Mouse (Mus musculus) liver (tissue): Measurements from ENCODE around the gene 1700092M07Rik.

Experiments used
- DNase-seq: peaks from one replicate; pipeline ENCODE4 v3.0.0-alpha.2; 2020; ENCODE audit warnings: mixed read lengths

1700092M07Rik gene

DNA sequence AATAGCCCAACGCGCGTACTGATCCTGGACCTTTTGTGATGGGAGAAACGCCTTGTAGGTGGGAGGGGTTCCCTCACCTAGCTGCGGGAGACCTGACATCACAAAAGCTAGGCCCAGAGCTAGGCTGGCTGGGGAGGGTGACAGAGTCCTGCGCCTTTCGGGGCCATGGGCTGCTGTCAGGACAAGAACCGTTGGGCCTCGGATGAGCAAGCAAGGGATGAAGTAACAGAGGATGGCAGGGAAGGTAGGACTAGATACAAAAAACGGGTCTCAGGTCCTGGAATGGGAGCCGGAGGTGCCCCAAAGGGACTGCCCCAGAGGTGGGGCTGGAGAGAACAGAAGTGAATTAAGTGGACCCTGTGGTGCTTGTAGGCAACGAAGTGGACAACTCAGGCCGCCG lies at the start of gene 1700092M07Rik:
1700092M07Rik (plus strand) TSS at position 116 of the 400 bp plus-strand sequence.
- DNase-seq, result no peak

DNA sequence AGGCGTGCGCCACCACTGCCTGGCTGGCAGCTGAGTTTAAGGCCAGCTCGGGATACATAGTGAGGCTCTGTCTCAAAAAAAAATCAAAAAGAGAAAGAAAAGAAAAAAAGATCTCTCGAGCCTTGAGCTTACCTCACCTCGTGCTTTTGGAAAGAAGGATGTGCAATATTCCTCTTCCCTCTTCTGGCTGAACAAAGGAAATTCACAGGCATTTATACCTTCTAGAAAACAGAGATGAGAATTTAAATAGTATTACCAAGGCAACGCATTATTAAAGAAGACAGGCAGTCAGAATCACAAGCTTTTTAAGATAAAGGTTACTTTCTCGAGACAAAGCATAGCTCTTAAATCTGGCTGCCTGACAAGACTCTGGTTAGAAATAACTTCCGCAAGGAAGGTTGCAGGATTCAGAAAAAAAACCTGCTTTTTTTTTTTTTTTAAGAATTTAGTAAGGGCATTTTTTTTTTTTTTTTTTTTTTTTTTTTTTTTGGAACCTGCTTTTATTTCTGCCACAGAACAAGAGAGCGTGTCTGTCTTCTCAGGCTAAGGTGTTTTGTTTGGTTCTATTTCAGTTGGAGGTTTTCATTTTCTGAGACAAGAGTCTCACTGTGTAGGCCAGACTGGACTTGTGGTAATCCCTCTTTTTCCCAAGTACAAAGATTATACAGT lies 48.5 kb upstream of the 1700092M07Rik start:
- DNase-seq, result no peak

DNA sequence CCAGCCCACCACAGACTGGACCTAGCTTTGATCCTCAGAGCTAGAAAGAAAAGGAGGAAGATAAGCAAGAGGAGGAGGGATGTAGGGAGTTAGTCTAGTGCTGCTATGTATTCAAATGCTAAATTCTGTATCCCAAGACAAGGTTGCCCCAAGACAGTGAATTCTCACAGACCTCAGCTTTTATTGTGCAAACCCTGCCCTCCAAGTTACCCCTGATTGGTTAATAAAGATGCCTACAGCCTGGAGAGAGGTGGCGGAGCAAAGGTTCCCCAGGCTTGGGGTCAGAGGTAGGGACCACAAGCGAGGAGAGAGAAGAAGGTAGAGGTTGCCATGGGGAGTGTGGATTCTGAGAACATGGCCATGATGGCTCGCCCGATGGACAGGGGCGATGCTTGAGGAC lies 47.8 kb upstream of the 1700092M07Rik start:
- no peak for DNase-seq

DNA sequence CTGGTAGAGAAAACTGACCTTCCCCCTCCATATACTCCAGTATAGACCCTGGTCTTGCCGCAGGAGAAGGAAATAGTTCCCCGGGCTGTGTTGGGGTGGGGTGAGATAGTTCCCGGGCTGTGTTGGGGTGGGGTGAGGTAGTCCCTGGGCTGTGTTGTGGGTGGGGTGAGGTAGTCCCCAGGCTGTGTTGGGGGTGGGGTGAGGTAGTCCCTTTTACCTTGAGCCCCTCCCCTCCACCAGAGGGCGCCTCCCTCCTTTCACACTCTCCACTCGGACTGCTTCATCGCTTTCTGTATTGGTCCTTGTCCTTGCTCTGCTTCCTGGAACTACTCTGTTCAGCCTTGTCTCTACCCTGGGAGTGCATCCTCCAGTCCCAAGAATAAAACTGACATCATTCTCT lies 45.2 kb upstream of the 1700092M07Rik start:
- DNase-seq, result peak; percentile 83

DNA sequence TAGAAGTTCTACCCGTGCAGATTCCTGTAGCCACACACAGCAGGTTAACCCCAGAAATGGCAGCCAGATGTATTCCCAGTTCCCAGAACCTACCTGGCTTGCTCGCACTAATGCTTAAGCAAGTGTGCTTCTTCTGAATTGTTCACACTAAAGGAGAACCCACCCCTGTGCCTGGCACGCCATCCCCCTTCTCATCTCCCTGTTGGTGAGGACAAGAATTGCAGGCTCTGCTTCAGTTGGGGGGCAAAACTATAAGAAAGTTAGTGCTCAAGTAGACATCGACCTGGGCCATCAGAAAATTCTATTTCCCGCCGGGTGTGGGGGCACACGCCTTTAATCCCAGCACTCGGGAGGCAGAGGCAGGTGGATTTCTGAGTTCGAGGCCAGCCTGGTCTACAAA lies 40.9 kb upstream of the 1700092M07Rik start:
- no peak for DNase-seq

DNA sequence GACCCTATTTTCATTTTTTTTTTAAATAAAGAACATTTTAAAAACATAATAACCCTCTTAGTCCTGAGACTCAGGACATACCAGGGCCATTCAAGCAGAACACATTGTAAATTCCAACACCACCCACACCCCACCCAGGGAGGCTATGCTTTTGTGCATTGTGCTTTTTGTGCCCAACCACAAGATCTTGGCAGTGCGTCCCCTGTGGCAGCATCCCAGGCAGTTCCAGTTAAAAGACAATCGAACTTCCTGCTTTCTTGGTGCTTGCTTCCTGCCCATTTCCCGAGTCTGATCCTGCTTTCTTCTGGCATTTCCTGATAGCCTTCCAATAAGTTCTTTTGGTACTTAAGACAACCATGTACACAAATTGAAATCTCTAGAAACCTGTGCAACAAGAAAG lies 38.1 kb upstream of the 1700092M07Rik start:
- DNase-seq, result no peak

DNA sequence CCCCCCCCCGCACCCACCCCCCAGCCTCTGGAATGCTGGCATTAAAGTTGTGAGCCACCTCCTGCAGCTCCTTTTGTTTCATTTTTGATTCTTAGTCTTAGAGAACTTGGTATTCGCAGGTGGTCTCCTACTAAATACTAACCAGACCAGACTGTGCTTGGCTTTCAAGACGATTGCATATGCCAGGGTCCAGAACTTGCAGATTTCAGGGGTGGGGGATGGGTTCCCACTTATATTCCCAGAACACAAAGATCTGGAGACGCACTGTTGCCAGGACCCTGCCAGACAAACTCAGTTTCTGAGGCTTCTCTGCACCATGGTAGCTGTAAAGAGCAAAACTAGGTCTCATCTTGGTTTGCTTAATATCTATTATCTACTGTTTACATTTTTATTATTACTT lies 36.9 kb upstream of the 1700092M07Rik start:
- no peak for DNase-seq

DNA sequence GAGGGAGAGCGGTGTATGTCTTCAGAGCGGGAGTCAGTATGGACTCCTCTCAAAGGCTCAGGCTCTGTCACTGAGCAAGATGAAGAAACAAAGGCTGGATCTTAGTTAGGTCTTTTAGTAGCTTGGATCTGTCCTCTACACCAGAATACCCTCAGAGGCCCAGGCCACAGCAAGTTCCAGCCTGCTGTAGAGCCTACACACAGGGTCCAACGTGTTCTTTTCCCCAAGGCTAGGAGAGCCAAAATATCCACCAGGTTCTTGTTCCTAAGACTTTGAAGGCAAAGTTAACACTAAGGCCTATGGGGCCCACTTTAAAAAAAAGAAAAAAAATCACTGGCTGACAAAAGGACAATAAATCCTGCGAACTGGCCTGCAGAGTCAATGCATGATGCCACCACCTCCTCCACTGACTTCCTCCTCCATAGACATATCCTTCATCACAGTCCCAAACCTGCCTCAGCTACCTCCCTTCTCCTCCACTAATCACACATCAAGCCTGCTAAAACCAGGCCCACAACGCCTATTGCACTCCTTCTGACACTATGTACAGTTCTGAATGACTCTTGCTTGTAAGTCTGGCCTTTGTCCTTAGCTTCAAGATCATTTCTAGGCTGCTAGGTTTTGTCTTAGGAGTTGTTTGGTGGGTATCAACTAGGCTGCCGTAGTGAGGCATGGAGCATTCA lies 35.4 kb upstream of the 1700092M07Rik start:
- no peak for DNase-seq

DNA sequence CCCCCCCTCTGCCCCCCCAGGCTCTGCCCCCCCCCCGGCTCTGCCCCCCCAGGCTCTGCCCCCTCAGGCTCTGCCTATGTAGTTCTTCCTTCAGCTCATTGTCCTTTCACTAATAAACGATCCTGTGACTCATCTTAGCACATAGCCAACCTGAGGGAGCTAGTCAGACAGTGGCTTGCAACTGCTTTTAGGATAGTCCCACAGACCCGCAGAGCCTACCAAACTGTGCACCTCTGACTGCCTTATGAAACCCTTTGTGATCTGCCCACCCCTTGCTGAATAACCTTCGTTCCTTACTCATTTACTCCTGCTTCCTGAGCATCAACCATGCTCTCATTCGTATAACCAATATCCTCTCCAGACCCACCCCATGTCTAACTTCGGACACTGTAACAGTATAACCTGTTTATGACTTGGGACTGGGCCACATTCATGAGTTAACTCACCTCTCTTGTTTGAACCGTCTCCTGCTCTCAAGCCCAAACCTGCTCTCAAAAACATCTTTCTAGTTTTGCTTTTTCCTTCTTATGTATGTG lies 34.3 kb upstream of the 1700092M07Rik start:
- DNase-seq, result no peak

DNA sequence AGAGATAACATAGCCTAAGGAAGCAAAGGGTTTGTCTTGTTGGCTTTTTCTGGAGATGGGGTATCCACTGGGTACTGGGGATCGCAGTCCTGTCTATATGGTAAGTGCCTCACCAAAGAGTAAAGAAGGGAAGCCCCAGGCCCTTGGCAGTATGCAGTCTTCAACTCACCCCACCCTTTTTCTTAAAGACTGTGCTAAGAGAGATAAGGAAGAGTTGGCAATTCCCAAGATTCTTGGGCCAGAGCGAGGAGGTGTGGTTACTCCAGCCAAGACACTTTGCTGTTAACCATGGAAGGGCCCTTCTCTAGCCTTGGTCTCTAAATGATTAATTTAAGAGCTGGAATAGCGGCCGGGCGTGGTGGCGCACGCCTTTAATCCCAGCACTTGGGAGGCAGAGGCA lies 33.6 kb upstream of the 1700092M07Rik start:
- DNase-seq, result peak; percentile 41

DNA sequence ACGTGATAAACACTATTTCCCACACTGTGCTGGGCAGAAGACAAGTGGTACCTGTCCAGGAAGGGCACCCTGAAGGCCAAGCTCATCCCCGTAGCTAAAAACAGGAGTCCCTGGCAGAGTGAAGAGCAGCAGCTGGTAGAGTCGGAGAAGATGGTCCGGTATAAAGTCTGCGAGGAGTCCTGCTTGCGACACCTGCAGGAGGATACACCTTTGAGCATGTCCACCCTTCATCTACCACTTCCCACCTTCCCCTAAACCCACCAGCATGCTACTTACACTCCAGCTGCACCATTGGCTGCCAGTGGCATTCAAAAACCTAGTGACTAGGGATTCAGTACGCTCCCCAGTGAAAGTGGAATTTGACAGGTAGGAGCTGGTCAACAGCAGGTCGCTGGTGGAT lies 31.6 kb upstream of the 1700092M07Rik start:
- no peak for DNase-seq

DNA sequence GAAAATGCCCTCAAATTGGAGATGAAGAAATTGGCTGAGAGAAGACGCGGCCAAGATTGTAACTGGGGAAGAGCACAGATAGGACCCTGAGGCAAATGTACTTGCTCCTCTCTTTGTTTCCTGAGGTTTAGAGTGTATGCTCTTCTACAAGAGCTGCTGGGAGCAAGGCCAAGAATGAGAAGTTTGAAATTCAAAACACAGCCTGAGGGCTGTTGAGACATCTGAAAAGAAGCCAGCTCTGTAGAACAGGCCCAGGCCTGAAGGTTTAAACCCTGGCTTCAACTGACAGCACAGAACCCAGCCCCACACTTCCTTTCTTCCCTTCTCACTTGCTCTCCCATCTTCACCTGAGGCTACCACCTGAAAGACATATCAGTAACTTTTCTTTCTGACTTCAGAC lies 30.5 kb upstream of the 1700092M07Rik start:
- no peak for DNase-seq

DNA sequence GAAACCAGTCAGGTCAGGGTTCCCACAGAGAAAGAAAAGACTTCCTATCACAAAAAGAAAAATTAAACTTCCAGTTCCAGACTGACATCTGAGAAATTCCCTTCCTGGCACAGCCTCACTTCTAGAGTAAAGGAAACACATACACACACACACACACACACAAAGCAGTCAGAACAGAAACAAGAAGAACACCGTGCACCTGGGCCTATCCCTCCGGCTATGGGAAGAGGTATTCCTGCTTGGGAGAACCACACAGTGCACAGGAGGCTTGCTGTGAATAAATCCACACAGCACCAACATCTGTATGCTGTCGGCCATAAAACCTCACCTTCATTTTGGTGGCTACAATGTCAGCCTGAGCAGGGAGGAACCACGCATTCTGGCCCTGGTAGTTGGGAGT lies 29.0 kb upstream of the 1700092M07Rik start:
- no peak for DNase-seq

DNA sequence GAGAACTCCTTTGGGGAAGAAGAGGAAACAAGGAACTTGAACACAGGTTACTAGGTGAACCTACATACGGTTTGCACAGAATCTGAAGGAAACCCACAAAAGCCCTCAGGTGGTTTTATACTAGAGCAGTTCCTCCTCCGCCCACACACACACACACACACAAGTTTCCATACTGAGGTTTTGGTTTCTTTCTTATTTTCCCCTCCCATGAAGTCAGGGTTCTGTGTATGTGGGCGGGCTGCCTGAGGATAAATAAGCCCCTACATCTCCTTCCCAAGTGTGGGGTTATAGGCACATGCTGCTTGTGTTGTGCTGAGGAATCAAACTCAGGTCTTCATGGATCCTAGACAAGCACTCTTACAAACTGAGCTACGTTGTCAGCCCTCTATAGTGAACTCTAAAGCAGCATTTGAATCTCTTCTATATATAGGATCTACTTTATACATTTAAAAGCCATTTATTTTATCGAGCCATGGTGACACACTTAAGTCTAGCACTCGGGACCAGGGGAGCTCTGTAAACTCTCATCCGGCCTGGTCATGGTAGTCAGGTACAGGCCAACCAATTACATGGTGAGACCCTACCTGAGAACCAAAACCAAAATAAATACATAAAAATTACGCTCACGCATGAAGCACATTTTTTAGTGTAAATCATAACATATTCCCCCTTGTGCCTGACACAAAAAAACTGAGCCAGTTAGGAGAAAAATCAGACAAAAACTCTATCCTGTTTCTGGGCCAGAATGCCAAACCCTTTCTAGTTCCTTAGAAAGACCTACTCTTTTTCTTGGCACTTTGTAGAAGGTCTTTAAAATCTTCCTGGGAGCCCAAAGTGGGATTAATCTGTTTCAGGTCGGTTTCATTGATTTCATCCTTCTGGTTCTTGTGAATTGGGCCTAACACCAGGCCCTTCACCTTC lies 28.3 kb upstream of the 1700092M07Rik start:
- DNase-seq, result peak; percentile 17

DNA sequence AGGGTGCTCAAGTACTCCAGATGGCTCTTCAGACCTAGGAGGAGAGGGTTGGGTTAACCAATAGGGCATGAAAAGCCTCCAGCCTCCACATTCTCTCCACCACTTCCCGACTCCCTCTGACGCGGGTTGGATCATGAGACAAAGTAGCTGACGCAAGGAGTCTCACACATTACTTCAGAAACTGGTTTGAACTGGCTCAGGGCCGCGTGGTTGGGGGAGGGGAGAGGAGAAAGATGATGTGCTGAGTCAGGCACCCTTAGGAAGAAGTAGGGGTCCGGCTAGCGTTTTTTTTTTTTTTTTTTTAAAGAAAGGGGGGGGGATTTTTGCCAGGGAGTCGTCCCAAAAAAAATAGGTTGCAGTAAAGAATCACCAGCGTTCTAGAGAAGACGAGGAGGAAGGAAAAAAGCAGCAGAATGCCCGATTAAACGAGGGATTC lies 27.6 kb upstream of the 1700092M07Rik start:
- peak; percentile 82 for DNase-seq

DNA sequence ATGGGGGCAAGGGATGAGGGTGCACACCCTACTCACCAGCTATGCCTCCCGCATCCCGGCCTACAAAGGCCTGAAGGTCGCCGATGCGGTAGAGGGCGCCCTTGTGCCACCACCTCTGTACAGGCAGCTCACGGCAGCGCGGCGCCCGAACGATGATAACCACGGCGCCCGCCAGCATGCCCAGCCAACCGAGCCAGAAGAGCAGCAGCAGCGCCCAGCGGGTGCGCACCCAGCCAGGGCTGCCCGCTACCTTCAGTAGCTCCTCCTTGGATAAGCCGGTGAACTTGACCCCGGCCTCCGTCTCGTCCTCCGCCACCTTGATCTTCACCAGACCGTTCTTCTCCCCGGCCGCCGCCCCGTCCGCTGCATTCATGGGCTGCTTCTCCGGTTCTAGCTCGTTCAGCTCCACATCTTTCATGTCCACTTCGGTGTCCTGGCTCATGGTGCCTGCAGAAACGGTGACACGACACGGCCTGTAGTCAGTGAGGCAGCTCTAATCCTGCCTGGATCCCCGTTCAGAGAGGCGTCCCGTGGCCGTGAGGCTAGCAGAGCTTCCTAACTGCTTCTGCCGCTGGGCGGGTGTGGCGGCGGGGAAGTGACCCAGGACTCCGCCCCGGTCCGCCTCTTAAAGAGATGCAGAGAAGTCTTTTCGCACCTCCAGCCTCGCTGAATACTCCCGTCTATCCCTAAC lies 27.1 kb upstream of the 1700092M07Rik start:
- DNase-seq, result peak; percentile 97

DNA sequence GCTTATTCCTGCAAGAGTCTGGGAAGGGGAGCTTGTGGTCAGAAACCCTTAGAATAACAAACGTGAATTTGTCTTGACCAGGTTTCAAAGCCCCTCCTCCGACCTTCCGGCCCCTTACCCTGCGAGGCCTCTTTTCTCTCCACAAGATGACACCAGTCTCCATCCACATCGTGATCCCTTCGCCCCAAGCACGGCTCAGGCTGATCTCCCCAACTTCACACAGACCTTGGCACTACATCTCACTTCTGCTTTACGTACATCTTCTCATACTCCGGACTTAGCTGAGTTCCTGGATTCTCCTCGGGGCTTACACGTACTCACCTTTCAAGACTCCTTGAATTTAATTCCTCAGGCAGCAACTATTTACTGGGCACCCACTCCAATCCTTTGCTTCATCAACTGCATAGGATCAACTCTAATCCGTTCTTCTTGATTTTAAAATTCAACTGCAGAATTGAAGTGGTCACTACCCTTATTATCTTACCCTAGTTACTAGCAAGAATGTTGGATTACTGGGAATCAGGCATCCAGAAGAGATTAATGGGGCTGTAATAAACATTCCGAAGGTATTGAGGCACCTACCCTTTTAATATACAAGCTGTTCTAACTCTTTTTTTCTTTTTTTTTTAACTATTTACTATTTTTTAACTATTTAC lies 26.4 kb upstream of the 1700092M07Rik start:
- DNase-seq, result no peak

DNA sequence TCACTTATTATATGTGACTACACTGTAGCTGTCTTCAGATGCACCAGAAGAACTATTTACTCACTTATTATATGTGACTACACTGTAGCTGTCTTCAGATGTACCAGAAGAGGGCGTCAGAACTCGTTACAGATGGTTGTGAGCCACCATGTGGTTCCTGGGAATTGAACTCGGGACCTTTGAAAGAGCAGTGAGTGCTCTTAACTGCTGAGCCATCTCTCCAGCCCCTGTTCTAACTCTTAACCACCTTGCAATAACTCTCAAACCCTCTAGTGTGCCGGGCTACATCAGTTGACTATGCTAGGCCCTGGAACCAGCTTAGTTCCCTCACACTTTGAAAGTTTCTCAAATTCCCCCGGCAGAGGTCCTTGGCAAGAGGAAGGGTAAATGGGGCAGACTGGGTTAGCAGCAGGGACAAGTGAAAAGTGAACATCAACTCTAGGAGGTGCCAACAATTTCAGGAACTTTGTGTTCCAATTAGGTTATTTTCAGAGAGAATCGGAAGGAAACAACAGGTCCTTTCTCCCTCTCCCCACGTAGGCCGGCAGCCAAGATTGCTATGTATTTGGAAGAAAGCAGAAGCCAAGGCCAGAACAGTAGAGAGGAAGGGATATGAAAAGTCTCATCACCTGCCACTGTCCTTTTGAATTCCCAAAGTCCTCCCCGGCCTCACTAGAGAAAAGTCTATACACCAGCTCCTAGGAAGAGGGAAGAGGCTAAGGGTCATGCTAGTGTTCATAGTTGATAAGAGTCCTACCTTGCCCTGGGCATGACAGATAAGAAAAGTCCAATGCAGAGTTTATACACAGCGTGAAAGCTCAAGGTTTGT lies 25.7 kb upstream of the 1700092M07Rik start:
- DNase-seq, result peak; percentile 70

DNA sequence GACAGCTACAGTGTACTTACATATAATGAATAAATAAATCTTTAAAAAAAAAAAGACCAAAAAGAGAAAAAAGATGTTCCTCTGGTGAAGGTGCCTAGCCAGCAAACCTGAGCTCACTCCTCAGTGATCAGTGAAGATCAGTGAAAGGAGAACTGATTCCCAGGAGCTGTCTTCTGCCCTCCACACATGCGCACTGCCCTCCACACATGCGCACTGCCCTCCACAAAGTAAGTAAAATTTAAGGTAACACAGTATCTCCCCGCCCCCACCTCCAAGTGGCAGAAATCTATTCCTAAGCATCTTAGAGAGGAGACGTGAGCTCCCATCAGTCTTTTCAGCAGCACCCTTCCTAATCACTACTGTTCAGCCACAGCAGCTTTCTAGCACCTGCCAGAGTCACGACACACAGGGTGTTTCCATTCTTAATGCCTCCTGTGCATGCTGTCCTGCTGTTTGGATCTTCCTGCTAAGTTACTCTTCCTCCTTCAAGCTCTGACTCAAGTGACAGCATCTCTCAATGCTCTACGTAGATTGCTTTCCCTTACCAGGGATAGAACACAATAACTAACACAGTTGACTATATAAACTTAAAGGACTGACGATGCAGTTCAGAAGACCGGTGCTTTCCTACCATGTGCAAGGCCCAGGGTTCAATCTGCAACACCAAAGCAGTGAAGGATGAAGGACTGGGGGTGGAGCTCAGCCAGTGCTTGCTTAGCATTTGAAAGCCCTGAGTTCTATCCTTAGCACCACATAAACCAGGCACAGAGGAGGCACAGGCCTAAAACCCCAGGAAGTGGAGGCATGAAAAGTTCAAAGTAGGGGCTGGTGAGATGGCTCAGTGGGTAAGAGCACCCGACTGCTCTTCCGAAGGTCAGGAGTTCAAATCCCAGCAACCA lies 24.4 kb upstream of the 1700092M07Rik start:
- peak; percentile 71 for DNase-seq
